Mouse (Mus musculus) ES-E14 (cell line): ENCODE data around the gene Rab36.

Source experiments
- CHD2 ChIP-seq: IDR thresholded peaks from 2 replicates; pipeline ENCODE4 v1.6.1; 2014; ENCODE audit warnings: mild to moderate bottlenecking, low read depth, low read length, inconsistent platforms
- HCFC1 ChIP-seq: IDR thresholded peaks from 2 replicates; pipeline ENCODE4 v1.6.1; 2012; ENCODE audit warnings: low read length, inconsistent platforms, borderline replicate concordance; ENCODE audit not compliant: insufficient read depth
- MAFK ChIP-seq: IDR thresholded peaks from 2 replicates; pipeline ENCODE4 v1.6.1; 2014; ENCODE audit warnings: mild to moderate bottlenecking, low read depth, low read length, inconsistent platforms; ENCODE audit not compliant: insufficient read depth
- ZC3H11A ChIP-seq: IDR thresholded peaks from 2 replicates; pipeline ENCODE4 v1.6.1; 2012; ENCODE audit warnings: low read depth, mild to moderate bottlenecking, inconsistent platforms, low read length, borderline replicate concordance

GRCm38 (mm10) chr10:75091478-75092152 is 54.8 kb downstream of the Rab36 start:
- TF ChIP-seq HCFC1, result no peak
- no peak for TF ChIP-seq MAFK
- no peak for TF ChIP-seq CHD2
- TF ChIP-seq ZC3H11A, result no peak
